Mouse (Mus musculus) erythroblast, embryonic 14.5 days (primary cell): Measurements from ENCODE around the gene Ccdc153.

Experiments
- GATA1 ChIP-seq: IDR thresholded peaks from 2 replicates; pipeline ENCODE4 v1.6.1; 2012; ENCODE audit warnings: low read length, inconsistent platforms, mixed read lengths
- TAL1 ChIP-seq: IDR thresholded peaks from 3 replicates; pipeline ENCODE4 v1.6.1; 2012; ENCODE audit warnings: low read length, inconsistent platforms, mixed read lengths

- TF ChIP-seq TAL1 = no peak
- no peak for TF ChIP-seq GATA1
Measured at GRCm38 (mm10) chr9:44255136-44255521, 14.7 kb downstream of the Ccdc153 start.
